ENCODE assay signal across 17 mouse cellular contexts in the genomic region with DNA sequence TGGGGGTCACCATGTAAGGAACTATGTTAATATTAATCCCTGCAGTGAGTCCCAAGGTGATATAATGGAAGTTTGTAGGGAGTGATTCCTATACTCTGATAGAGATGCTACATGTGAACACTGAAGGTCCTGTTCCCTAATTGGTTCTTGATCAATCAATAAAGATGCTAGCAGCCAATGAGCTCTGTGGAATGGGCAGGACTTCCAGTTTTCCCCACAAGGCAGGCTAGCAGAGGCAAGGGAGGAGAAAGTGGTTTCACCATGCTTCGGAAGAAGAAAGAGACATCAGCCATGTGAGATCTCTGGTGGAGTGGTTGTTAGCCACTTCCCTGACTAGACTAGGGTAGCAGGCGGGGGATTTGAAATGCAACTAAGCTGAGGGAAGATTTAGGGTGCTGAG. TPM values are rescaled to one million over a fixed set of nuclear protein-coding genes. Genes with fewer than 3 reads are reported as not detected.
DNase-seq lines count a peak whose midpoint lies in the region; ATAC-seq and TF ChIP-seq lines count a peak whose summit lies in the region.
"Had no signal": no experiment of that assay in that cellular context is flagged by ENCODE, and none has a peak within 500 bp of the region (broad histone marks: within the 10 kb centered on the region; RNA-seq: fewer than 3 reads in every experiment).

No protein-coding gene starts in this region.

- H3K27me3 ChIP-seq in hindbrain, postnatal 0 days (ENCODE audit: insufficient read depth, low read length): peaks cover 10% of the 10 kb centered on the region; the same call in 1 of the 2 replicates
- peaks cover 8% of the 10 kb centered on the region; the same call in 1 of the 2 replicates for H3K27me3 ChIP-seq in hindbrain, embryonic 12.5 days
- peaks cover 82% of the 10 kb centered on the region for H3K27me3 ChIP-seq in CH12.LX (replicated peaks)

- no peak overlapping the region for H3K4me2 ChIP-seq in hindbrain, postnatal 0 days (ENCODE audit: low read depth, low read length)
- no peak overlapping the region for H3K4me2 ChIP-seq in hindbrain, embryonic 12.5 days (replicated peaks)
- no peak overlapping the region for H3K4me2 ChIP-seq in CH12.LX (ENCODE audit: insufficient read depth, low read depth, poor library complexity, severe bottlenecking)
- H3K4me2 ChIP-seq: hindbrain, embryonic 15.5 days had no signal

- no peaks in the 10 kb centered on the region for H3K9me3 ChIP-seq in hindbrain, postnatal 0 days (ENCODE audit: low read length)
- H3K9me3 ChIP-seq in hindbrain, embryonic 12.5 days (replicated peaks): no peaks in the 10 kb centered on the region
- H3K9me3 ChIP-seq in CH12.LX (replicated peaks; ENCODE audit: low read length): peaks cover 4% of the 10 kb centered on the region
- H3K9me3 ChIP-seq: hindbrain, embryonic 15.5 days had no signal

- TF ChIP-seq CTCF in hindbrain, postnatal 0 days (IDR thresholded peaks at IDR 0.05; ENCODE audit: low read depth): no peak
- no peak for TF ChIP-seq CTCF in CH12.LX (conservative IDR thresholded peaks at IDR 0.05 in 1 of 2, IDR thresholded peaks at IDR 0.05 in 1 of 2; ENCODE audit: low read depth in 2 of 2, low read length in 2 of 2)

- H3K36me3 ChIP-seq in hindbrain, postnatal 0 days (ENCODE audit: insufficient read depth, low read length): no peaks in the 10 kb centered on the region
- no peaks in the 10 kb centered on the region for H3K36me3 ChIP-seq in hindbrain, embryonic 12.5 days
- no peaks in the 10 kb centered on the region for H3K36me3 ChIP-seq in CH12.LX (replicated peaks in 1 of 2; ENCODE audit: control insufficient read depth in 1 of 2, insufficient read depth in 1 of 2, low read length in 1 of 2)
- H3K36me3 ChIP-seq: hindbrain, embryonic 15.5 days had no signal

- no peak overlapping the region for H3K27ac ChIP-seq in hindbrain, postnatal 0 days
- no peak overlapping the region for H3K27ac ChIP-seq in hindbrain, embryonic 12.5 days
- no peak overlapping the region for H3K27ac ChIP-seq in CH12.LX (ENCODE audit: insufficient read depth, low read depth)
- H3K27ac ChIP-seq: hindbrain, embryonic 15.5 days; kidney, postnatal 0 days had no signal

- in situ Hi-C loops in CH12.LX (cut with MboI; ENCODE audit: low pct_ligation_motif_present, low pct_unique_long_range_greater_than_20kb, low sequenced_read_pairs): no loop called here

- TF ChIP-seq EP300 in CH12.LX (IDR thresholded peaks at IDR 0.05; ENCODE audit: low read length): no peak

- TF ChIP-seq POLR2A in CH12.LX (IDR thresholded peaks at IDR 0.05; ENCODE audit: low read depth, low read length): no peak

- peak; percentile 3 for DNase-seq in hindbrain, postnatal 0 days (ENCODE audit: low spot score)
- peak; percentile 15 for DNase-seq in CH12.LX (ENCODE audit: extremely low read depth)
- DNase-seq in Muller cell, postnatal 12 days (ENCODE audit: inconsistent ontology term): peak; percentile 22
- no peak for DNase-seq in thymus, adult 18-20 months
- DNase-seq in gastrocnemius, postnatal 36 days: no peak
- DNase-seq: adrenal gland, postnatal 25 days; cerebellum, adult 8-10 months; layer of hippocampus, postnatal 36 days; lung, adult 2 months; right cerebral cortex, postnatal 25 days had no signal

- H3K4me3 ChIP-seq in hindbrain, postnatal 0 days (ENCODE audit: low read length): no peak overlapping the region
- no peak overlapping the region for H3K4me3 ChIP-seq in hindbrain, embryonic 12.5 days
- peak overlapping the region in 2 of 3 experiments; percentile 26 to 30 for H3K4me3 ChIP-seq in CH12.LX (replicated peaks in 1 of 3; ENCODE audit: low read depth in 2 of 3, low read length in 2 of 3, poor library complexity in 1 of 3)
- H3K4me3 ChIP-seq: hindbrain, embryonic 15.5 days had no signal

- H3K4me1 ChIP-seq in hindbrain, postnatal 0 days (ENCODE audit: insufficient read depth, low read length): no peaks in the 10 kb centered on the region
- H3K4me1 ChIP-seq in hindbrain, embryonic 12.5 days: no peaks in the 10 kb centered on the region
- no peaks in the 10 kb centered on the region for H3K4me1 ChIP-seq in CH12.LX (ENCODE audit: control insufficient read depth in 1 of 2, insufficient read depth in 2 of 2)
- H3K4me1 ChIP-seq: hindbrain, embryonic 15.5 days had no signal

- dilution Hi-C loops in CH12.LX (cut with MboI; ENCODE audit: extremely low pct_ligation_motif_present, extremely low pct_unique_long_range_greater_than_20kb, low sequenced_read_pairs): no loop called here

- no peak for TF ChIP-seq RAD21 in CH12.LX (IDR thresholded peaks at IDR 0.05; ENCODE audit: low read depth, low read length)

- WGBS in hindbrain, postnatal 0 days: 28% methylated on average over 2 of the region's 2 CpGs
- 39% methylated on average over 2 of the region's 2 CpGs for WGBS in hindbrain, embryonic 12.5 days

- H3K9ac ChIP-seq in hindbrain, postnatal 0 days (replicated peaks; ENCODE audit: low read length): no peak overlapping the region
- no peak overlapping the region for H3K9ac ChIP-seq in hindbrain, embryonic 12.5 days
- H3K9ac ChIP-seq in CH12.LX (ENCODE audit: insufficient read depth, low read depth): no peak overlapping the region
- H3K9ac ChIP-seq: hindbrain, embryonic 15.5 days had no signal

- intact Hi-C loops in gastrocnemius, postnatal 36 days (cut with DNase I): no loop called here

- no peaks in the 10 kb centered on the region for H3K79me2 ChIP-seq in CH12.LX (replicated peaks; ENCODE audit: control insufficient read depth, extremely low read depth, insufficient read depth, poor library complexity, severe bottlenecking)

- ATAC-seq in hindbrain, postnatal 0 days: no peak
- ATAC-seq in hindbrain, embryonic 12.5 days (ENCODE audit: low FRiP score): no peak
- ATAC-seq in granulocyte monocyte progenitor cell, adult 5-6 weeks (replicated peaks; ENCODE audit: poor library complexity, severe bottlenecking): 0 out of 2 replicates have a peak, but pooled peaks have one; percentile 17

TF ChIP-seq in CH12.LX, 34 proteins besides CTCF, POLR2A, EP300 and RAD21:
- TF ChIP-seq ZC3H11A (IDR thresholded peaks at IDR 0.05; ENCODE audit: low read depth, low read length) (no peak), ZMIZ1 (IDR thresholded peaks at IDR 0.05; ENCODE audit: low read depth, low read length) (no peak), MYC (IDR thresholded peaks at IDR 0.05; ENCODE audit: low read depth, low read length) (peak; percentile 29; the same call in 1 of the 2 replicates), NELFE (IDR thresholded peaks at IDR 0.05; ENCODE audit: low read depth, low read length) (0 out of 2 replicates have a peak, but pooled peaks have one; percentile 30), TBP (conservative IDR thresholded peaks at IDR 0.05; ENCODE audit: low read depth, low read length) (no peak)

RNA-seq across cellular contexts. Expression of gene Sept14, which starts 7.8 kb away (rescaled TPM):
- not detected in 2 replicates for total RNA-seq in hindbrain, postnatal 0 days (2014; rRNA removed)
- not detected in 2 replicates for polyA plus RNA-seq in hindbrain, postnatal 0 days (2015; fragmentation: Nextera tagmentation; extraction: Ambion mirVana)
- polyA plus RNA-seq in hindbrain, embryonic 12.5 days (2016; fragmentation: Nextera tagmentation; extraction: Ambion mirVana): not detected in 2 replicates
- total RNA-seq in CH12.LX (2012; rRNA removed): not detected in 2 replicates
- total RNA-seq in CH12.LX (2014; rRNA removed): not detected in 2 replicates
- polyA plus RNA-seq in CH12.LX (2012; ENCODE audit: insufficient read length, low read depth): not detected in 2 replicates
- not detected in 2 replicates for total RNA-seq in granulocyte monocyte progenitor cell, adult 5-6 weeks (2014; fragmentation: Nextera tagmentation)
- not detected in 2 replicates for total RNA-seq in granulocyte monocyte progenitor cell, adult 5-6 weeks (2017)
- total RNA-seq in gastrocnemius, postnatal 36 days (2021): not detected
- total RNA-seq: adrenal gland, postnatal 25 days; heart, adult 8-10 months; layer of hippocampus, postnatal 36 days; megakaryocyte-erythroid progenitor cell, adult 5-6 weeks had no signal
- polyA plus RNA-seq: hindbrain, embryonic 15.5 days; lung, adult 2 months; neural tube, embryonic 14.5 days had no signal

RNA-seq across cellular contexts. Expression of gene Mrps17, which starts 14.8 kb away (rescaled TPM):
- 112 and 113 TPM in 2 replicates for total RNA-seq in hindbrain, postnatal 0 days (2014; rRNA removed)
- polyA plus RNA-seq in hindbrain, postnatal 0 days (2015; fragmentation: Nextera tagmentation; extraction: Ambion mirVana): 156 and 157 TPM in 2 replicates
- polyA plus RNA-seq in hindbrain, embryonic 12.5 days (2016; fragmentation: Nextera tagmentation; extraction: Ambion mirVana): 149 and 151 TPM in 2 replicates
- total RNA-seq in CH12.LX (2012; rRNA removed) (134 and 136 TPM in 2 replicates), CH12.LX (2014; rRNA removed) (156 and 159 TPM in 2 replicates)
- polyA plus RNA-seq in CH12.LX (2012; ENCODE audit: insufficient read length, low read depth): 119 and 127 TPM in 2 replicates
- total RNA-seq in granulocyte monocyte progenitor cell, adult 5-6 weeks (2014; fragmentation: Nextera tagmentation): 132 and 207 TPM in 2 replicates
- 94.5 and 125 TPM in 2 replicates for total RNA-seq in granulocyte monocyte progenitor cell, adult 5-6 weeks (2017)
- 10 to 100 TPM; 53.7 to 63.5 TPM for total RNA-seq in gastrocnemius, postnatal 36 days (2021)

RNA-seq across cellular contexts. Expression of gene Nipsnap2, which starts 24.4 kb away (rescaled TPM):
- 72.3 and 75.7 TPM in 2 replicates for total RNA-seq in hindbrain, postnatal 0 days (2014; rRNA removed)
- 115 and 125 TPM in 2 replicates for polyA plus RNA-seq in hindbrain, postnatal 0 days (2015; fragmentation: Nextera tagmentation; extraction: Ambion mirVana)
- 81.7 and 94.6 TPM in 2 replicates for polyA plus RNA-seq in hindbrain, embryonic 12.5 days (2016; fragmentation: Nextera tagmentation; extraction: Ambion mirVana)
- total RNA-seq in CH12.LX (2012; rRNA removed) (24.3 and 30.4 TPM in 2 replicates), CH12.LX (2014; rRNA removed) (23.9 and 24.8 TPM in 2 replicates)
- polyA plus RNA-seq in CH12.LX (2012; ENCODE audit: insufficient read length, low read depth): 18.3 TPM in 2 replicates
- 21.5 and 24.7 TPM in 2 replicates for total RNA-seq in granulocyte monocyte progenitor cell, adult 5-6 weeks (2014; fragmentation: Nextera tagmentation)
- total RNA-seq in granulocyte monocyte progenitor cell, adult 5-6 weeks (2017): 26.2 and 30.1 TPM in 2 replicates
- total RNA-seq in gastrocnemius, postnatal 36 days (2021): 100 to 1,000 TPM; 503 to 556 TPM

RNA-seq across cellular contexts. Expression of gene Zfp11, which starts 30.6 kb away (rescaled TPM):
- total RNA-seq in hindbrain, postnatal 0 days (2014; rRNA removed): 3.3 and 4.7 TPM in 2 replicates
- 3.2 and 3.4 TPM in 2 replicates for polyA plus RNA-seq in hindbrain, postnatal 0 days (2015; fragmentation: Nextera tagmentation; extraction: Ambion mirVana)
- polyA plus RNA-seq in hindbrain, embryonic 12.5 days (2016; fragmentation: Nextera tagmentation; extraction: Ambion mirVana): 5.8 and 6.5 TPM in 2 replicates
- total RNA-seq in CH12.LX (2012; rRNA removed) (not detected in 2 replicates), CH12.LX (2014; rRNA removed) (not detected in 2 replicates)
- not detected in 2 replicates for polyA plus RNA-seq in CH12.LX (2012; ENCODE audit: insufficient read length, low read depth)
- 2.6 and 3.7 TPM in 2 replicates for total RNA-seq in granulocyte monocyte progenitor cell, adult 5-6 weeks (2014; fragmentation: Nextera tagmentation)
- total RNA-seq in granulocyte monocyte progenitor cell, adult 5-6 weeks (2017): 1.5 and 4.9 TPM in 2 replicates
- 1 to 10 TPM; 1.3 to 2.2 TPM for total RNA-seq in gastrocnemius, postnatal 36 days (2021)

Comparison
In these comparisons a context has a peak if more than half of its experiments do, and no peak if none do; other contexts are left out.
1. DNase-seq: peak in hindbrain, postnatal 0 days (single experiment), CH12.LX (single experiment) and Muller cell, postnatal 12 days (single experiment); none in thymus, adult 18-20 months (0 of 2) and gastrocnemius, postnatal 36 days (0 of 2).
2. H3K4me3 ChIP-seq: peak in CH12.LX (2 of 3); none in hindbrain, postnatal 0 days (single experiment) and hindbrain, embryonic 12.5 days (single experiment).